Mouse (Mus musculus): Measurements from ENCODE around the gene Rps6kc1.

The Rps6kc1 gene

GRCm38 (mm10) chr1:190751794-190752570, 159.6 kb downstream of the Rps6kc1 start:
- no peak for DNase-seq

- DNase-seq: no peak
Measured at GRCm38 (mm10) chr1:190748937-190749336, 162.6 kb downstream of the Rps6kc1 start.

- DNase-seq: peak; percentile 68
Measured at GRCm38 (mm10) chr1:190741421-190741820, 170.1 kb downstream of the Rps6kc1 start.

- no peak for DNase-seq
Measured at GRCm38 (mm10) chr1:190732803-190733202, 178.8 kb downstream of the Rps6kc1 start.

- DNase-seq: no peak
Measured at GRCm38 (mm10) chr1:190729516-190730088, 182.0 kb downstream of the Rps6kc1 start.

GRCm38 (mm10) chr1:190728111-190728651, 183.4 kb downstream of the Rps6kc1 start:
- DNase-seq: peak; percentile 83

GRCm38 (mm10) chr1:190727385-190727784, 184.2 kb downstream of the Rps6kc1 start:
- peak; percentile 40 for DNase-seq

- DNase-seq: no peak
Measured at GRCm38 (mm10) chr1:190724591-190725380, 186.8 kb downstream of the Rps6kc1 start.

GRCm38 (mm10) chr1:190723926-190724430, 187.6 kb downstream of the Rps6kc1 start:
- DNase-seq: no peak

GRCm38 (mm10) chr1:190713848-190714247, 197.7 kb downstream of the Rps6kc1 start:
- no peak for DNase-seq

GRCm38 (mm10) chr1:190697576-190697975, 214.0 kb downstream of the Rps6kc1 start:
- DNase-seq: no peak

GRCm38 (mm10) chr1:190695589-190695988, 216.0 kb downstream of the Rps6kc1 start:
- peak; percentile 80 for DNase-seq

GRCm38 (mm10) chr1:190690528-190691262, 220.9 kb downstream of the Rps6kc1 start:
- peak; percentile 23 for DNase-seq

- DNase-seq: no peak
Measured at GRCm38 (mm10) chr1:190683060-190683459, 228.5 kb downstream of the Rps6kc1 start.

GRCm38 (mm10) chr1:190682021-190682926, 229.3 kb downstream of the Rps6kc1 start:
- peak; percentile 55 for DNase-seq

- DNase-seq: no peak
Measured at GRCm38 (mm10) chr1:190675455-190675854, 236.1 kb downstream of the Rps6kc1 start.

GRCm38 (mm10) chr1:190669099-190669498, 242.5 kb downstream of the Rps6kc1 start:
- DNase-seq: no peak

- no peak for DNase-seq
Measured at GRCm38 (mm10) chr1:190667821-190668220, 243.7 kb downstream of the Rps6kc1 start.

- DNase-seq: no peak
Measured at GRCm38 (mm10) chr1:190667326-190667725, 244.2 kb downstream of the Rps6kc1 start.

- no peak for DNase-seq
Measured at GRCm38 (mm10) chr1:190665490-190665875, 246.1 kb downstream of the Rps6kc1 start.

- DNase-seq: peak; percentile 53
Measured at GRCm38 (mm10) chr1:190664767-190665489, 246.6 kb downstream of the Rps6kc1 start.
